In genomic region chr8:77634035-77634434, GRCm38 (mm10) we compare ENCODE assay signal across 15 mouse cellular contexts.
"Had no signal": no experiment of that assay in that cellular context is flagged by ENCODE, and none has a peak within 500 bp of the region (broad histone marks: within the 10 kb centered on the region; RNA-seq: fewer than 3 reads in every experiment).

No protein-coding gene starts in this region.

- H3K27me3 ChIP-seq: limb, embryonic 12.5 days; neural tube, embryonic 12.5 days had no signal

- H3K4me2 ChIP-seq: limb, embryonic 12.5 days; neural tube, embryonic 12.5 days had no signal

- H3K4me1 ChIP-seq: neural tube, embryonic 12.5 days had no signal

- H3K36me3 ChIP-seq: limb, embryonic 12.5 days; midbrain, embryonic 10.5 days; neural tube, embryonic 12.5 days had no signal

- H3K4me3 ChIP-seq: left cerebral cortex, adult 2 months; limb, embryonic 12.5 days; midbrain, embryonic 10.5 days; neural tube, embryonic 12.5 days had no signal

- H3K9me3 ChIP-seq: limb, embryonic 12.5 days; midbrain, embryonic 10.5 days; neural tube, embryonic 12.5 days had no signal

- H3K9ac ChIP-seq: limb, embryonic 12.5 days; liver, embryonic 14.5 days; neural tube, embryonic 12.5 days had no signal

- H3K27ac ChIP-seq: left cerebral cortex, adult 2 months; limb, embryonic 12.5 days; liver, embryonic 14.5 days; midbrain, embryonic 10.5 days; neural tube, embryonic 12.5 days had no signal

- DNase-seq: kidney, postnatal 10 days; kidney, postnatal 4 days; lung, adult 2 months; lung, postnatal 10 days; lung, postnatal 4 days; midbrain, embryonic 14.5 days; right cerebral cortex, postnatal 4 days; spleen, adult 18-20 months; thymus, adult 18-20 months; thymus, postnatal 14 days had no signal
